Mouse (Mus musculus) lung, adult 2 months (tissue): ENCODE results near the gene Rab20. TPM values are rescaled to one million over a fixed set of nuclear protein-coding genes. Genes with fewer than 3 reads are reported as not detected.
"Not testable (repeated sequence)": the region's sequence is repeated elsewhere in the genome, so short reads cannot be mapped to it uniquely, and the experiment has no call there.

Source experiments
- DNase-seq: peaks from one replicate; pipeline ENCODE4 v3.0.0; 2022
- H3K4me1 ChIP-seq: fragments of 200-500 bp; 2 replicates; pipeline ENCODE4 v1.6.1; 2011; ENCODE audit warnings: low read length; ENCODE audit not compliant: control insufficient read depth, insufficient read depth
- H3K4me3 ChIP-seq: fragments of 200-500 bp; replicated peaks from 2 replicates; pipeline ENCODE3; 2011; ENCODE audit warnings: low read depth, mild to moderate bottlenecking, control low read depth, low read length; ENCODE audit errors: extremely low read depth
- CTCF ChIP-seq: fragments of 200-500 bp; IDR thresholded peaks from 2 replicates; pipeline ENCODE4 v1.5.1; 2011; ENCODE audit warnings: mild to moderate bottlenecking, low read length, control low read depth; ENCODE audit not compliant: insufficient read depth
- POLR2A ChIP-seq: fragments of 200-500 bp; IDR thresholded peaks from 2 replicates; pipeline ENCODE4 v1.6.1; 2011; ENCODE audit warnings: low read depth, mild to moderate bottlenecking, control low read depth, low read length, borderline replicate concordance; ENCODE audit errors: extremely low read depth
- WGBS: fragments of 180-500 bp; shearing (Covaris S2); methylation state at CpG from one replicate; pipeline ENCODE4 v1.1.7; 2018; 5-methylcytosine and 5-hydroxymethylcytosine counted together
- polyA plus RNA-seq: library from polyadenylated mRNA; depleted of rRNA; stranded (reverse); fragments of >200 nt; gene quantifications from 2 replicates; pipeline ENCODE4 v1.2.3, GENCODE M21; 2012

Gene Rab20
- polyA plus RNA-seq, 1 experiment = 17.3 TPM

DNA sequence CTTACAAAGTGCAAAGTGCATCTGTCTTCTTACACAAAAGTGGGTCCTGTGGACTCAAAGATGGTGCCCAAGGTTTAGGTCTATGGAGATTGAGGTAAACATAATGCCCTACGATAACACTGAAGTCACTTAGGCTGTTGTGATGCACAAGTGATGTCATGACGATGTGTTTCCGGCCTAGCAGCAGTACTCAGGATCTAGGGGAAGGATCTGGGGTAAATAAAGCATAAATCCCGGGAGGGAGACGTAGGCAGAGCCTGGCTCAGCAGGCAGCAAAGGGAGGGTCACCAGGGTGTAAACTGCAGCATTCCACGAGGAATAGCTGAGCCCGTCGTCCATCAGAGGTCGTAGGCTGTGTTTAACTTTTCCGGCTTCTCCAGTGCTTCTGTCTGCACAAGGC is 30.4 kb upstream of the Rab20 start:
- TF ChIP-seq POLR2A (no peak), CTCF (no peak)
- no peaks in the 10 kb centered on the region; the same call in 1 of the 2 replicates for H3K4me1 ChIP-seq
- DNase-seq = no peak
- WGBS = 80% methylated on average over 10 of the region's 10 CpGs
- H3K4me3 ChIP-seq = no peak overlapping the region

DNA sequence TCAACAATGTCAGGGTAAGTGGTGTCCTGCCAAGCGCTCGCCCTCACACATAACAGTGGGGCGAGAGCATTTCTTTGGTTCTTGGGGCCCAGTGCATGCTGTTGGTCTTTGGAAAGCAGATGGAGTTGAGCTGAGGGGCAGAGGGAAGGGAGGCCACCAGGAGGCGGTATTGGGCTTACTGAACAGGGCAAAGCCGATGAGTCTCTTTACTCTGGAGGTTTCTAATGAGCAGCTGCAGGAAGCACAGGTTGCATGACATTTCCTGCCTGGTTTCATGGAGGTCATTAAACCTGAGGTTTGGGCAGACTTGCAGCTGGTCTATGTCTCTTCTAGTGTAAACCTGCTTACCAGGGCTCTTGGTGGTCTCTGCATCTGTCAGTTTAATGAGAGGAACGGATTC is 28.3 kb upstream of the Rab20 start:
- H3K4me3 ChIP-seq = no peak overlapping the region
- 65% methylated on average over 6 of the region's 6 CpGs for WGBS
- peak; percentile 60 for DNase-seq
- no peaks in the 10 kb centered on the region; the same call in 1 of the 2 replicates for H3K4me1 ChIP-seq
- TF ChIP-seq POLR2A = no peak
- TF ChIP-seq CTCF = peak; percentile 75

DNA sequence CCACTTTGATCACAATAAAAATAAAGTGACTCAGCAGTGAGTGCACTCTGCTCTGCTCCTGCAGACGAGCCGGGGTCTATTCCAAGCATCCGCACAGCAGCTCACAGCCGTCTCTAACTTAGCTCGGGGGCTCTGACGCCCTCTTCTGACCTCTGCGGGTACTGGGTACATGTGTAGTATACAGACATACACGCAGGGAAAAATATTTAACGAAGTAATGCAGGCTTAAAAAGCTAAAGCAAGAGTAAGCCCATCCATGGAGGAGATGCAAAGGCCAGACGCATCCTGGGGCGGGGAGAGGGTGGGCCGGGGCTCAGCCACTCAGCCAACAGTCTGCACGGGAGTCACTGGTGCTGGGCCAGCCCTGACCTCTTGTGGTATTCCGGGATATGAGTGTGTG is 27.6 kb upstream of the Rab20 start:
- TF ChIP-seq POLR2A (no peak), CTCF (no peak)
- Histone ChIP-seq H3K4me3 (no peak overlapping the region), H3K4me1 (no peaks in the 10 kb centered on the region; the same call in 1 of the 2 replicates)
- 81% methylated on average over 14 of the region's 14 CpGs for whole genome bisulfite sequencing
- DNase-seq = no peak

DNA sequence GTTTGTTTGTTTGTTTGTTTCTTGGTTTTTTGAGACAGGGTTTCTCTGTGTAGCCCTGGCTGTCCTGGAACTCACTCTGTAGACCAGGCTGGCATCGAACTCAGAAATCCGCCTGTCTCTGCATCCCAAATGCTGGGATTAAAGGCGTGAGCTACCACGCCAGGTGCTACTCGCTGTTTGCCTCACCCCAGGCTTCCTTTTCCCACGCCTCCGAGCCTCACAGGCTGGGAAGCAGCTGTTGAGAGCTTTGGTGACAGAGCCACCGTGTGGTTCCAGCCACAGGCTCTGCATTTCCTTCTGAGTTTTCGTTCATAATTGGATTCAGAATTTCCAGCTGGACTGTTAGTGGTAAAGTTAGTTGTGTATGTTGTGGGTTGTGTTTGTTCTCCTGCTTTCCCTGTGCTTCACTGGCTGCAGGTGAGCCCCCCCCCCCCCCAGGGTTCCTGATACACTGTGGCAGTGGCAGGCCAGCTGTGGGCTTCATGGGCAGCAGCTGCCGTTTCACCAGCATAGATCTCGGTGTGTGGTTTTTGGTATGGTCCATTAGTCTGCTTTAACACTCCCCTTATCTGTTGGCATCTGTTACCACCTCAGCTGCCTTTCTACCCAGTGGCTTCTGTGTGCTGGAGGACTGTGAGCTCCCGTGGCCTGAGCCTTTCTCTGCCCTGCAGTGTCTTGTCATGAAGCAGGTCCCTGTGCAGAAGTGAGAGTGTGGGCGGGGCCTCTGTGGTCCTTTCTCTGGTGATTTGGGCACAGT is 25.1 kb upstream of the Rab20 start:
- DNase-seq = no peak
- TF ChIP-seq POLR2A = no peak
- no peak for TF ChIP-seq CTCF
- H3K4me3 ChIP-seq = no peak overlapping the region
- H3K4me1 ChIP-seq = peaks cover 7% of the 10 kb centered on the region
- 80% methylated on average over 13 of the region's 13 CpGs for WGBS

DNA sequence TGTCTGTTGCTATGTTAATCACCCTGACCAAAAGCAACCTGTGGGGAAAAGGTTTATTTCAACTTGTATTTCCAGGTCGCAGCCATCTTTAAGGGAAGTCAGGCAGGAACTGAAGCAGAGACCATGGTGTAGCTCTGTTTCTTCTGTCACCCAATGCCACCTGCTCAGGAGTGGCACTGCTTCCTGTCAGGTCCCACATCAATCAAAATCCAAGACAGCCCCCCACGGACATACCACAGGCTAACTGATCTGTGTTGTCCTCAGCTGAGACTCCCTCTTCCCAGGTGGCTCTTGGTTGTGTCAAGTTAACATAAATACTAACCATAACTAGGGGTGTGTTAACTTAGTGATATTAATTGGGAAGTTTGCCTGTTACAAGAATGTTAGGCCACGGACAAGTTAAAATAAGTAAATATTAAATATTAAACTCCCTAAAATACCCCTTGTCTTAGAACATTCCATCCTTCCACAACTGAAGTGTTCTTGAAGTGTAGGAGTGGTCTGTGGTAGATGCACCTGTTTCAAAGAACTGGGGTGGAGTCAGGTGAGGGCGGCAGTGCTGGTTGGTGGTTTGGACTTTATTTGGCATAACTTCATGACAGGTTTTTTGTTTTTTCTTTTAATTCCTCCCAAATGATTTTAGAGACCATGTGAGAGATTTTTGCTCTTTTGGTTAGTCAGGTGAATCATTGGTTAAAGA is 20.4 kb upstream of the Rab20 start:
- no peak for DNase-seq
- peak overlapping the region; percentile 46 for H3K4me3 ChIP-seq
- no peak; the same call in 1 of the 2 replicates for TF ChIP-seq POLR2A
- no peak for TF ChIP-seq CTCF
- peaks cover 15% of the 10 kb centered on the region for H3K4me1 ChIP-seq
- 67% methylated on average over 4 of the region's 4 CpGs for WGBS

DNA sequence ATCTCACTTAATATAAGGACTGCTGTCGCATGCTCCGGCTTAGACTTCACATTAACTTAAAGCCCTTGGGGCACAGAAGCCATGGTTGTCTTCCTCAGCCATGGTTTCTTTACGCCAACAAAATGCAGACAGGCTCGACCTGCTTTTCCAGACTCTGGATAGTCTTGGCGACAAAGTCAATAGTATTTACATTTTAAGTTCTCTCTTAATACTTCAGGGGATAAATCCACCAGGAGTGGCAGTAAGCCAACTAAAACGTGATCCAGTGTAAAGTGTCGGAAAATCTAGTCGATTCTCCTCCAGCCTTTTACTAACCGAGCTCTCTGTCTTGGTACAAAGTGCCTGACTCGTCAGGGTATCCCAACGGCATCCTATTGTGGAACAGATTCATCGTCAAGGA is 19.8 kb upstream of the Rab20 start:
- WGBS = 57% methylated on average over 12 of the region's 12 CpGs
- no peak for DNase-seq
- Histone ChIP-seq H3K4me1 (peaks cover 15% of the 10 kb centered on the region), H3K4me3 (peak overlapping the region; percentile 93)
- TF ChIP-seq CTCF (no peak), POLR2A (no peak)

DNA sequence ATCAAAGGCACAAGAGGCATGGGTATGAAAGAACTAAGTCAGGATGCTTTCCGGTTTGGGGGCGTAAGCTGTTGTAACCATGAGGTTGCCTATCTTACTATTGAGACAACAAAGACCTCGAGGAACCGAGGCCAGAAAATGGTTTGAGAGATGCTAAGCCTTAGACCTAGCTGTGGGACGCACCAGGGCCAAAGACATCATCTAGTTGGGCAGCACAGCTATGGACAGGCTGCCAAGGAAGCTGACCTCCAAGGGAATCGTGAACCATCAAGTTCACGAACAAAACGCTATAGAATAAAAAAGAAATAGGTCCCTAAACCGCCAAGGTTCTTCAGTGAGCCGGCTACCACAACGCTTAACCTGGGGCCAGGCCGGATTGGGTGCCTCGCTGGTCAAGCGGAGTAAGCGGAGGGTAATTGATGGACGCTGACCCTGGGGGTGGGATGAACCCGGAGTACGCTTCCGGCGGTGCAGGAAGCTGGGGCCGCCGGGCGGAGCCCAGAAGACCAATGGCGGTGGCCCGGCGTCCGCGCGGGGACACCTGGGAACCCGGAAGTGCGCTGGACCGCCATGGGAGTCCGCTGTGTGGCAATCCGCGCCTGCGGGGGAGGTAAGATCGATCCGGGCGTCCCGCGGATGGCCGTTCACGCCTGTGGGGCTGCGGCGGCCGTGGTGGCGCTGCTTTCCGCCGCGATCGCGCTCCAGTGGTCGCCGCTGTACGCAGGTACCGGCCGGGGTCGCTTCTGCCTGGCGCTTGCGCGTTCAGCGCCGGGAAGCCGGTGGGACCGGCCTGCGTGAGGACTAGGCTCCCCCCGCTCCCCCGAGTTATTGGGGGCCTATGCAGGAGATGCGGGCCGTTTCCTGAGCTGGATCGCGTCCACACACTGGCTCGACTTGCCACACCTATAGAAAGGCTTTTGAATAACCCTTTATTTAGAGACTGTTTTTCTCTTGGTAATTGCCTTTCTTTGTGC is 18.8 kb upstream of the Rab20 start, which contains the start of gene Naxd:
Naxd (plus strand) TSS at position 490 of the 974 bp plus-strand sequence.
- DNase-seq = peak; percentile 86
- 4% methylated on average over 73 of the region's 73 CpGs for WGBS
- H3K4me3 ChIP-seq = peak within 1 kb of the TSS; percentile 93
- peaks cover 15% of the 10 kb centered on the region for H3K4me1 ChIP-seq
- TF ChIP-seq CTCF (no peak), POLR2A (peak; percentile 72; the same call in 1 of the 2 replicates)

DNA sequence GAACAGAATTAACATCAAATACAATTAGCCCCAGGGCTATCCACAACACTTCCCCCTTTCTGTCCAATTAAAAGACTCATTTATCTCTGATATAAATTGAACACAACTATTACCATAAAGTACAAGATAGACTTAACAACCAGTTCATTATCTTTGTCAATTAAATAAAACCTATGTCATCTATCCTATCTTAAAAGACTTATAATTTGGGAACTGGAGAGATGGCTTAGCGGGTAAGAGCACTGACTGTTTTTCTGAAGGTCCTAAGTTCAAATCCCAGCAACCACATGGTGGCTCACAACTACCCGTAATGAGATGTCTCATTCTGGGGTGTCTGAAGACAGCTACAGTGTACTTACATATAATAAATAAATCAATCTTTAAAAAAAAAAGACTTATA is 13.8 kb upstream of the Rab20 start:
- H3K4me3 ChIP-seq, H3K4me1 ChIP-seq, DNase-seq: not testable (repeated sequence)
- WGBS = 80% methylated on average over 2 of the region's 2 CpGs

DNA sequence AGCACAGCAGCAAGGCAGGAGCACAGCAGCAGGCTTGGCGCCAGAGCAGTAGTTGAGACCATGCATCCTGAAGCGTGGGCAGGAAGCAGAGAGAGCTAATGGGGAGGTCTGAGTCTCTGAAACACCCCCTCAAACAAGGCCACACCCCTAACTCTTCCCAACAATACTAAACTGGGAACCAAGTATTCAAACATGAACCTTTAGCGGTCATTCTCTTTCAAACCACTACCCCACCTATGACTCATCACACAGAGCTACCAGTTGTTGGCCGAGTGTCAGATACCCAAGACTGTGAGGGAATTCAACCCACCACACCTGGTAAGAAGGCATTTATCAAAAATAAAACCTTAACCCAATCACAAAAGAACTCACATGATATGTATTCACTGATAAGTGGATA is 8.7 kb upstream of the Rab20 start:
- H3K4me3 ChIP-seq = no peak overlapping the region
- H3K4me1 ChIP-seq = no peaks in the 10 kb centered on the region
- no peak for DNase-seq
- TF ChIP-seq POLR2A (no peak), CTCF (no peak)
- 37% methylated on average over 4 of the region's 4 CpGs for WGBS
